Mouse (Mus musculus): ENCODE data around the gene Adam26b. TPM values are rescaled to one million over a fixed set of nuclear protein-coding genes. Genes with fewer than 3 reads are reported as not detected.
"Not testable (repeated sequence)": the region's sequence is repeated elsewhere in the genome, so short reads cannot be mapped to it uniquely, and the experiment has no call there.

Gene Adam26b
- total RNA-seq (2021): not detected
- long read RNA-seq, experiment 1: 0 reads
- long read RNA-seq, experiment 2: 0 reads

GRCm38 (mm10) chr8:43528006-43528405 lies at the start of gene Adam26b:
Gene Adam26b, minus strand, starts transcription at chr8:43528106.
- intact Hi-C loops (cut with DNase I); DNase-seq: not testable (repeated sequence)

GRCm38 (mm10) chr8:43576607-43577006 lies 48.7 kb upstream of the Adam26b start, which contains the start of gene Adam26a:
Gene Adam26a, minus strand, starts transcription at chr8:43576707.
- DNase-seq; intact Hi-C loops (cut with DNase I): not testable (repeated sequence)

Other genes starting within 250 kb of the Adam26b start
- gene Zfp42, start 221.1 kb downstream of the Adam26b start, total RNA-seq (2021): not detected
- not detected for gene Adam26a, start 48.6 kb upstream of the Adam26b start, total RNA-seq (2021)
- not detected for gene Gm5346, start 99.2 kb upstream of the Adam26b start, total RNA-seq (2021)
- not detected for gene Adam34, start 181.9 kb upstream of the Adam26b start, total RNA-seq (2021)

Data from heart, postnatal 14 days (tissue).